Mouse (Mus musculus) spleen, postnatal 4 days (tissue): ENCODE results near the gene Txndc15.
"Not testable (repeated sequence)": the region's sequence is repeated elsewhere in the genome, so short reads cannot be mapped to it uniquely, and the experiment has no call there.

Experiments
- DNase-seq, 2 experiments: peaks; one replicate each; pipeline ENCODE4 v3.0.0; 2022; ENCODE audit warnings: low spot score in 2 of 2

Txndc15 gene

GRCm38 (mm10) chr13:55714501-55715166 is at the start of gene Txndc15:
Txndc15 (plus strand) TSS chr13:55714650.
- peak; percentile 87 to 95 for DNase-seq

- peak; percentile 51 to 73 for DNase-seq
Measured at GRCm38 (mm10) chr13:55668550-55668949, 45.9 kb upstream of the Txndc15 start.

- no peak for DNase-seq
Measured at GRCm38 (mm10) chr13:55672711-55673110, 41.7 kb upstream of the Txndc15 start.

- no peak for DNase-seq
Measured at GRCm38 (mm10) chr13:55677364-55677763, 37.1 kb upstream of the Txndc15 start.

GRCm38 (mm10) chr13:55682201-55682600 is 32.2 kb upstream of the Txndc15 start:
- no peak for DNase-seq

- DNase-seq, result no peak
Measured at GRCm38 (mm10) chr13:55683581-55683980, 30.9 kb upstream of the Txndc15 start.

- no peak for DNase-seq
Measured at GRCm38 (mm10) chr13:55686107-55686633, 28.3 kb upstream of the Txndc15 start.

- no peak for DNase-seq
Measured at GRCm38 (mm10) chr13:55687927-55688602, 26.4 kb upstream of the Txndc15 start.

- peak; percentile 90 to 97 for DNase-seq
Measured at GRCm38 (mm10) chr13:55692535-55693242, 21.8 kb upstream of the Txndc15 start, which contains the start of gene B230219D22Rik. B230219D22Rik (plus strand) TSS chr13:55693124.

GRCm38 (mm10) chr13:55693243-55693721 is 21.2 kb upstream of the Txndc15 start:
- no peak for DNase-seq

- no peak for DNase-seq
Measured at GRCm38 (mm10) chr13:55694110-55694509, 20.3 kb upstream of the Txndc15 start.

GRCm38 (mm10) chr13:55695989-55696388 is 18.5 kb upstream of the Txndc15 start:
- DNase-seq, result not testable (repeated sequence)

GRCm38 (mm10) chr13:55704301-55704700 is 10.1 kb upstream of the Txndc15 start:
- no peak for DNase-seq

GRCm38 (mm10) chr13:55712846-55713245 is 1.6 kb upstream of the Txndc15 start:
- no peak for DNase-seq

- no peak for DNase-seq
Measured at GRCm38 (mm10) chr13:55715167-55715512, 690 bp downstream of the Txndc15 start.

- no peak for DNase-seq
Measured at GRCm38 (mm10) chr13:55715908-55716510, 1.6 kb downstream of the Txndc15 start.

GRCm38 (mm10) chr13:55721516-55721915 is 7.1 kb downstream of the Txndc15 start:
- DNase-seq, result no peak

- no peak for DNase-seq
Measured at GRCm38 (mm10) chr13:55721995-55722394, 7.5 kb downstream of the Txndc15 start.

- DNase-seq, result no peak
Measured at GRCm38 (mm10) chr13:55726598-55727119, 12.2 kb downstream of the Txndc15 start.

GRCm38 (mm10) chr13:55727120-55727838 is 12.8 kb downstream of the Txndc15 start, which contains the start of gene Pcbd2:
Pcbd2 (plus strand) TSS chr13:55727368.
- peak; percentile 92 to 95 for DNase-seq

GRCm38 (mm10) chr13:55727839-55728238 is 13.4 kb downstream of the Txndc15 start:
- DNase-seq, result peak; percentile 71 to 83
